Mouse (Mus musculus): ENCODE results near the gene Gm12355. TPM values are rescaled to one million over a fixed set of nuclear protein-coding genes. Genes with fewer than 3 reads are reported as not detected.
"Not testable (repeated sequence)": the region's sequence is repeated elsewhere in the genome, so short reads cannot be mapped to it uniquely, and the experiment has no call there.

Gene Gm12355
- total and polyA plus RNA-seq, 2 experiments from 2014 or later: 0.21 to 0.25 TPM

- Histone ChIP-seq H3K36me3 (ENCODE audit: insufficient read depth, low read length) (no peaks in the 10 kb centered on the region), H3K27ac (no peak overlapping the region), H3K4me1 (ENCODE audit: insufficient read depth, low read length) (peaks cover 4% of the 10 kb centered on the region; the same call in 1 of the 2 replicates), H3K9ac (replicated peaks; ENCODE audit: low read length) (no peak overlapping the region), H3K4me3 (ENCODE audit: low read length) (no peak overlapping the region), H3K4me2 (ENCODE audit: low read depth, low read length) (no peak overlapping the region), H3K27me3 (ENCODE audit: insufficient read depth, low read length) (no peaks in the 10 kb centered on the region), H3K9me3 (ENCODE audit: low read length) (no peaks in the 10 kb centered on the region)
- peak; percentile 83 for DNase-seq (ENCODE audit: low spot score)
- peak; percentile 89 for TF ChIP-seq CTCF (IDR thresholded peaks at IDR 0.05; ENCODE audit: low read depth)
- ATAC-seq: no peak
- WGBS: 10% methylated on average over 3 of the region's 3 CpGs
Measured at GRCm38 (mm10) chr11:98606763-98607162, 18.7 kb downstream of the Gm12355 start.

GRCm38 (mm10) chr11:98604911-98605310 is 20.6 kb downstream of the Gm12355 start:
- H3K4me3 ChIP-seq (ENCODE audit: low read length); ATAC-seq; H3K4me2 ChIP-seq (ENCODE audit: low read depth, low read length); H3K36me3 ChIP-seq (ENCODE audit: insufficient read depth, low read length); H3K9ac ChIP-seq (replicated peaks; ENCODE audit: low read length); H3K4me1 ChIP-seq (ENCODE audit: insufficient read depth, low read length); H3K9me3 ChIP-seq (ENCODE audit: low read length); H3K27me3 ChIP-seq (ENCODE audit: insufficient read depth, low read length); H3K27ac ChIP-seq; DNase-seq (ENCODE audit: low spot score): not testable (repeated sequence)
- WGBS: 72% methylated on average over 6 of the region's 6 CpGs

DNA sequence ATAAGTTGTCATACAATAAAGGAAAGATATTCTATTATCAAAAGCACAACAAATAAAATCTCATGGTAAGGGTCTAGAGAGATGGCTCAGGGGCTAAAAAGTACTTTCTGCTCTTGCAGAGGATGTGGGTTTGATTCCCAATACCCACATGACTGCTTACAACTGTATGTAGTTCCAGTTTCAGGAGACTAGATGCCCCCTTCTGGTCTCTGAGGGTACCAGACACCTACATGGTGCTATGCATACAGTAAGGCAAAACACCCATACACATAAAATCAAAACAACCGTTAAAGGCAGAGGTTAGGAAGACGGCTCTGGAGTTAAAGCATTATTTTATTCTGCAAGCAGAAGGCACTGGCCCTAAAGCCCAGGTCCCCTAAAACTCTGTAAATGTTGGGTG is 21.5 kb downstream of the Gm12355 start:
- Histone ChIP-seq H3K4me2 (ENCODE audit: low read depth, low read length) (no peak overlapping the region), H3K4me1 (ENCODE audit: insufficient read depth, low read length) (peaks cover 4% of the 10 kb centered on the region; the same call in 1 of the 2 replicates), H3K4me3 (ENCODE audit: low read length) (no peak overlapping the region), H3K27ac (no peak overlapping the region), H3K27me3 (ENCODE audit: insufficient read depth, low read length) (peaks cover 3% of the 10 kb centered on the region; the same call in 1 of the 2 replicates), H3K9me3 (ENCODE audit: low read length) (no peaks in the 10 kb centered on the region), H3K36me3 (ENCODE audit: insufficient read depth, low read length) (no peaks in the 10 kb centered on the region), H3K9ac (replicated peaks; ENCODE audit: low read length) (no peak overlapping the region)
- TF ChIP-seq CTCF (IDR thresholded peaks at IDR 0.05; ENCODE audit: low read depth): no peak
- ATAC-seq (no peak), DNase-seq (ENCODE audit: low spot score) (no peak)
- WGBS: 82% methylated on average over 2 of the region's 2 CpGs

- Histone ChIP-seq H3K9me3 (ENCODE audit: low read length) (no peaks in the 10 kb centered on the region), H3K4me3 (ENCODE audit: low read length) (peak overlapping the region; percentile 25; the same call in 1 of the 2 replicates), H3K27me3 (ENCODE audit: insufficient read depth, low read length) (peaks cover 3% of the 10 kb centered on the region; the same call in 1 of the 2 replicates), H3K36me3 (ENCODE audit: insufficient read depth, low read length) (no peaks in the 10 kb centered on the region), H3K9ac (replicated peaks; ENCODE audit: low read length) (no peak overlapping the region), H3K4me1 (ENCODE audit: insufficient read depth, low read length) (peaks cover 4% of the 10 kb centered on the region; the same call in 1 of the 2 replicates), H3K4me2 (ENCODE audit: low read depth, low read length) (peak overlapping the region; percentile 54), H3K27ac (no peak overlapping the region)
- WGBS: under 1% methylated on average over 19 of the region's 20 CpGs
- TF ChIP-seq CTCF (IDR thresholded peaks at IDR 0.05; ENCODE audit: low read depth): no peak
- ATAC-seq: peak; percentile 50; the same call in 1 of the 2 replicates
- peak; percentile 2 for DNase-seq (ENCODE audit: low spot score)
Measured at GRCm38 (mm10) chr11:98602090-98602690, 23.3 kb downstream of the Gm12355 start.

- Histone ChIP-seq H3K9ac (replicated peaks; ENCODE audit: low read length) (no peak overlapping the region), H3K27me3 (ENCODE audit: insufficient read depth, low read length) (peaks cover 3% of the 10 kb centered on the region; the same call in 1 of the 2 replicates), H3K36me3 (ENCODE audit: insufficient read depth, low read length) (no peaks in the 10 kb centered on the region), H3K4me2 (ENCODE audit: low read depth, low read length) (peak overlapping the region; percentile 38), H3K4me3 (ENCODE audit: low read length) (no peak overlapping the region), H3K4me1 (ENCODE audit: insufficient read depth, low read length) (peaks cover 4% of the 10 kb centered on the region; the same call in 1 of the 2 replicates), H3K27ac (no peak overlapping the region), H3K9me3 (ENCODE audit: low read length) (no peaks in the 10 kb centered on the region)
- peak; percentile 11 for DNase-seq (ENCODE audit: low spot score)
- no peak for TF ChIP-seq CTCF (IDR thresholded peaks at IDR 0.05; ENCODE audit: low read depth)
- ATAC-seq: no peak
- WGBS: 31% methylated on average over 18 of the region's 18 CpGs
Measured at GRCm38 (mm10) chr11:98599291-98599690, 26.2 kb downstream of the Gm12355 start.

DNA sequence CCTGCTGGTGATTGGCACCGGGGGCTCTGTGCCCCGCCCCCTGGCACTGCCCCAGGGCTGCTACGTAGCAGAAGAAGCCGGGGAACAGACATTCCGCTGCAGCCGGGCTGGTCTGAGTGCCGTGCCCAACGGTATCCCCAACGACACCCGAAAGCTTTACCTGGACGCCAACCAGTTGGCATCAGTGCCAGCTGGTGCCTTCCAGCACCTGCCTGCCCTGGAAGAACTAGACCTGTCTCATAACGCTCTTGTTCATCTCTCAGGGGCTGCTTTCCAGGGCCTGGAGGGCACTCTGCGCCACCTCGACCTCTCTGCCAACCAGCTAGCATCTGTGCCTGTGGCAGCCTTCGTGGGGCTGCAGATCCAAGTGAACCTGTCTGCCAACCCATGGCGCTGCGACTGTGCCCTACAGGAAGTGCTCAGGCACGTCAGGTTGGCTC is 26.6 kb downstream of the Gm12355 start:
- TF ChIP-seq CTCF (IDR thresholded peaks at IDR 0.05; ENCODE audit: low read depth): no peak

DNA sequence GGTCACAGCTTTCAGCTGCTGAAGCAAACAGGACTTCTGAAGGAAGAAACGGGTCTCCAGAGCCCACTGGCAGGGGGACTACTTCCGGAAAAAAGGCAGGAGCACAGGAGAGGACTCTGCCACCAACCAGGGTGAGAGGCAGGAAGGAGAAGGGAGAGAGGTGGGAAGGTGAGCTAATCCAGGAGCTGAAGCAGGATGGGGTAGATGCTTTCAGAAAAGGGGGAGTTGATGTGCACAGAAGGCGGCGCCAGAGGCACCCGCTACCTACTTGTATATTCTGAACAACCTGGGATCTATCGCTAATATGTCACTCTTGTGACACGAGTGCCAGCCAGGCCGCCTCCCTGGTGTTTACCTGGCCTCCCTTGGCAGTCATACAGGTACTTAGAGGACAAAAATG is 27.5 kb downstream of the Gm12355 start, which contains the start of gene Lrrc3c:
TSS of gene Lrrc3c (plus strand) at position 301 of the 400 bp plus-strand sequence.
- peaks cover 4% of the 10 kb centered on the region; the same call in 1 of the 2 replicates for H3K4me1 ChIP-seq (ENCODE audit: insufficient read depth, low read length)
- H3K9me3 ChIP-seq (ENCODE audit: low read length): no peaks in the 10 kb centered on the region
- no peak for TF ChIP-seq CTCF (IDR thresholded peaks at IDR 0.05; ENCODE audit: low read depth)
- H3K36me3 ChIP-seq (ENCODE audit: insufficient read depth, low read length): no peaks in the 10 kb centered on the region
- DNase-seq (ENCODE audit: low spot score): no peak
- no peak within 1 kb of the TSS for H3K9ac ChIP-seq (replicated peaks; ENCODE audit: low read length)
- no peak within 1 kb of the TSS for H3K4me3 ChIP-seq (ENCODE audit: low read length)
- H3K4me2 ChIP-seq (ENCODE audit: low read depth, low read length): peak within 1 kb of the TSS; percentile 38
- H3K27ac ChIP-seq: no peak within 1 kb of the TSS
- ATAC-seq: no peak
- peaks cover 3% of the 10 kb centered on the region; the same call in 1 of the 2 replicates for H3K27me3 ChIP-seq (ENCODE audit: insufficient read depth, low read length)
- 87% methylated on average over 8 of the region's 8 CpGs for WGBS

More for the DNA sequence above, 26.6 kb downstream of the Gm12355 start:
- Histone ChIP-seq H3K36me3 (ENCODE audit: insufficient read depth, low read length) (no peaks in the 10 kb centered on the region), H3K9ac (replicated peaks; ENCODE audit: low read length) (no peak overlapping the region), H3K4me1 (ENCODE audit: insufficient read depth, low read length) (peaks cover 4% of the 10 kb centered on the region; the same call in 1 of the 2 replicates), H3K9me3 (ENCODE audit: low read length) (no peaks in the 10 kb centered on the region), H3K27me3 (ENCODE audit: insufficient read depth, low read length) (peaks cover 3% of the 10 kb centered on the region; the same call in 1 of the 2 replicates), H3K4me2 (ENCODE audit: low read depth, low read length) (peak overlapping the region; percentile 38), H3K4me3 (ENCODE audit: low read length) (no peak overlapping the region), H3K27ac (no peak overlapping the region)
- DNase-seq (ENCODE audit: low spot score) (peak; percentile 14), ATAC-seq (no peak)
- WGBS: 42% methylated on average over 18 of the region's 18 CpGs

All from hindbrain, postnatal 0 days (tissue).